Mouse (Mus musculus): ENCODE measurements around the gene Klf8.
"Not testable (repeated sequence)": the region's sequence is repeated elsewhere in the genome, so short reads cannot be mapped to it uniquely, and the experiment has no call there.

The Klf8 gene

GRCm38 (mm10) chrX:153237304-153237919 is at the start of gene Klf8:
Gene Klf8 (plus strand): TSS chrX:153237466.
- DNase-seq (ENCODE audit: low spot score in 2 of 2): no peak

GRCm38 (mm10) chrX:153199185-153199584 is 38.1 kb upstream of the Klf8 start:
- DNase-seq (ENCODE audit: low spot score in 2 of 2): not testable (repeated sequence)

- no peak for DNase-seq (ENCODE audit: low spot score in 2 of 2)
Observed at GRCm38 (mm10) chrX:153211101-153211500, 26.2 kb upstream of the Klf8 start.

- no peak for DNase-seq (ENCODE audit: low spot score in 2 of 2)
Observed at GRCm38 (mm10) chrX:153231240-153231639, 6.0 kb upstream of the Klf8 start.

GRCm38 (mm10) chrX:153233255-153233654 is 4.0 kb upstream of the Klf8 start:
- no peak for DNase-seq (ENCODE audit: low spot score in 2 of 2)

GRCm38 (mm10) chrX:153237920-153238504 is 746 bp downstream of the Klf8 start:
- DNase-seq (ENCODE audit: low spot score in 2 of 2): peak in 1 of 2 experiments; percentile 1

- no peak for DNase-seq (ENCODE audit: low spot score in 2 of 2)
Observed at GRCm38 (mm10) chrX:153254256-153254655, 17.0 kb downstream of the Klf8 start.

- no peak for DNase-seq (ENCODE audit: low spot score in 2 of 2)
Observed at GRCm38 (mm10) chrX:153255504-153255903, 18.2 kb downstream of the Klf8 start.

GRCm38 (mm10) chrX:153282185-153282584 is 44.9 kb downstream of the Klf8 start:
- no peak for DNase-seq (ENCODE audit: low spot score in 2 of 2)

GRCm38 (mm10) chrX:153311356-153311755 is 74.1 kb downstream of the Klf8 start:
- no peak for DNase-seq (ENCODE audit: low spot score in 2 of 2)

- no peak for DNase-seq (ENCODE audit: low spot score in 2 of 2)
Observed at GRCm38 (mm10) chrX:153323105-153323504, 85.8 kb downstream of the Klf8 start.

- DNase-seq (ENCODE audit: low spot score in 2 of 2): not testable (repeated sequence)
Observed at GRCm38 (mm10) chrX:153334140-153334539, 96.9 kb downstream of the Klf8 start.

GRCm38 (mm10) chrX:153359331-153360215 is 122.3 kb downstream of the Klf8 start:
- peak; percentile 11 to 31 for DNase-seq (ENCODE audit: low spot score in 2 of 2)

- DNase-seq (ENCODE audit: low spot score in 2 of 2): peak in 1 of 2 experiments; percentile 7
Observed at GRCm38 (mm10) chrX:153360216-153360590, 122.9 kb downstream of the Klf8 start.

GRCm38 (mm10) chrX:153360666-153361269 is 123.5 kb downstream of the Klf8 start:
- no peak for DNase-seq (ENCODE audit: low spot score in 2 of 2)

GRCm38 (mm10) chrX:153366754-153367153 is 129.5 kb downstream of the Klf8 start:
- peak in 1 of 2 experiments; percentile 6 for DNase-seq (ENCODE audit: low spot score in 2 of 2)

GRCm38 (mm10) chrX:153369780-153370179 is 132.5 kb downstream of the Klf8 start:
- no peak for DNase-seq (ENCODE audit: low spot score in 2 of 2)

- no peak for DNase-seq (ENCODE audit: low spot score in 2 of 2)
Observed at GRCm38 (mm10) chrX:153375105-153375504, 137.8 kb downstream of the Klf8 start.

- no peak for DNase-seq (ENCODE audit: low spot score in 2 of 2)
Observed at GRCm38 (mm10) chrX:153381753-153382152, 144.5 kb downstream of the Klf8 start.

GRCm38 (mm10) chrX:153389291-153389690 is 152.0 kb downstream of the Klf8 start:
- no peak for DNase-seq (ENCODE audit: low spot score in 2 of 2)

- DNase-seq (ENCODE audit: low spot score in 2 of 2): no peak
Observed at GRCm38 (mm10) chrX:153417067-153417466, 179.8 kb downstream of the Klf8 start.

GRCm38 (mm10) chrX:153433659-153434293 is 196.5 kb downstream of the Klf8 start:
- no peak for DNase-seq (ENCODE audit: low spot score in 2 of 2)
